Mouse (Mus musculus) layer of hippocampus, adult 18-20 months (tissue): ENCODE data around the gene Arl3. TPM values are rescaled to one million over a fixed set of nuclear protein-coding genes. Genes with fewer than 3 reads are reported as not detected.

ENCODE experiments used
- total RNA-seq, 2 experiments: library from RNA; stranded (reverse); gene quantifications; 2 replicates each; pipeline ENCODE4 v1.2.3; 2021

Gene Arl3
- total RNA-seq, 2 experiments from 2014 or later: 127 to 132 TPM

Other genes starting within 250 kb of the Arl3 start
- 100 to 1,000 TPM; 799 to 877 TPM for gene Psd, start 246.0 kb downstream of the Arl3 start, total RNA-seq
- 10 to 100 TPM; 30.7 to 31.5 TPM for gene Fbxl15, start 245.0 kb downstream of the Arl3 start, total RNA-seq
- gene Cuedc2, start 234.5 kb downstream of the Arl3 start, total RNA-seq: 100 to 1,000 TPM; 179 to 182 TPM
- gene Mfsd13a, start 232.1 kb downstream of the Arl3 start, total RNA-seq: 10 to 100 TPM; 28.2 to 29.0 TPM
- 1 to 10 TPM in 1 of 2 experiments, under 1 TPM in 1; 0.77 to 1.2 TPM for gene 2310034G01Rik, start 222.9 kb downstream of the Arl3 start, total RNA-seq
- 100 to 1,000 TPM; 192 to 196 TPM for gene Actr1a, start 177.4 kb downstream of the Arl3 start, total RNA-seq
- gene Sufu, start 176.3 kb downstream of the Arl3 start, total RNA-seq: 10 to 100 TPM; 20.0 to 20.1 TPM
- 100 to 1,000 TPM; 110 to 112 TPM for gene Trim8, start 71.5 kb downstream of the Arl3 start, total RNA-seq
- 1 to 10 TPM; 5.2 to 7.6 TPM for gene Sfxn2, start 167 bp upstream of the Arl3 start, total RNA-seq
- gene Wbp1l, start 25.9 kb upstream of the Arl3 start, total RNA-seq: 10 to 100 TPM; 38.1 to 40.1 TPM
- not detected for gene Cyp17a1, start 100.0 kb upstream of the Arl3 start, total RNA-seq
- gene Borcs7, start 116.7 kb upstream of the Arl3 start, total RNA-seq: 10 to 100 TPM; 19.1 to 21.2 TPM
- 10 to 100 TPM; 25.7 to 28.1 TPM for gene As3mt, start 134.3 kb upstream of the Arl3 start, total RNA-seq
- 10 to 100 TPM; 39.4 to 41.1 TPM for gene Cnnm2, start 188.4 kb upstream of the Arl3 start, total RNA-seq